Mouse (Mus musculus) CH12.LX (cell line): Measurements from ENCODE around the gene Ldb3. TPM values are rescaled to one million over a fixed set of nuclear protein-coding genes. Genes with fewer than 3 reads are reported as not detected.

ENCODE experiments used
- DNase-seq: peaks from one replicate; pipeline ENCODE4 v3.0.0-alpha.2; 2013; ENCODE audit errors: extremely low read depth
- H3K27ac ChIP-seq: 2 replicates; pipeline ENCODE4 v1.5.1; 2012; ENCODE audit warnings: low read depth, mild to moderate bottlenecking, control low read depth, moderate library complexity; ENCODE audit not compliant: insufficient read depth
- H3K27me3 ChIP-seq: replicated peaks from 2 replicates; pipeline ENCODE3; 2012; ENCODE audit warnings: inconsistent platforms
- H3K36me3 ChIP-seq, 2 experiments: replicated peaks in 1 of 2; 2 replicates each; pipeline versions ENCODE3 to v1.6.1; 2012; ENCODE audit warnings: inconsistent platforms in 1 of 2, low read length in 1 of 2, mild to moderate bottlenecking in 1 of 2, mixed read lengths in 1 of 2, moderate library complexity in 1 of 2; ENCODE audit not compliant: control insufficient read depth in 1 of 2, insufficient read depth in 1 of 2
- H3K4me1 ChIP-seq, 2 experiments: 2 replicates each; pipeline ENCODE4 v1.6.1; 2012; ENCODE audit warnings: inconsistent platforms in 1 of 2, moderate library complexity in 1 of 2; ENCODE audit not compliant: insufficient read depth in 2 of 2, control insufficient read depth in 1 of 2
- H3K4me2 ChIP-seq: 2 replicates; pipeline ENCODE4 v1.6.1; 2012; ENCODE audit warnings: low read depth, mild to moderate bottlenecking, control low read depth; ENCODE audit not compliant: poor library complexity, insufficient read depth, severe bottlenecking
- H3K4me3 ChIP-seq, 3 experiments: fragments of 150-350 bp in 1 of 3; sonication (generic) in 1 of 3; replicated peaks in 1 of 3; 2 replicates each; pipeline versions ENCODE3 to v1.5.1; 2011 to 2012; ENCODE audit warnings: low read depth in 2 of 3, low read length in 2 of 3, mild to moderate bottlenecking in 2 of 3, moderate library complexity in 2 of 3, control low read depth in 1 of 3, improper control_type of control experiment in 1 of 3, inconsistent platforms in 1 of 3, mixed read lengths in 1 of 3; ENCODE audit not compliant: poor library complexity in 1 of 3
- H3K79me2 ChIP-seq: replicated peaks from 2 replicates; pipeline ENCODE4 v1.6.1; 2012; ENCODE audit warnings: mild to moderate bottlenecking, moderate library complexity; ENCODE audit not compliant: control insufficient read depth, poor library complexity, insufficient read depth, severe bottlenecking; ENCODE audit errors: extremely low read depth
- H3K9ac ChIP-seq: 2 replicates; pipeline ENCODE4 v1.6.1; 2012; ENCODE audit warnings: low read depth, mild to moderate bottlenecking, control low read depth, moderate library complexity; ENCODE audit not compliant: insufficient read depth
- H3K9me3 ChIP-seq: replicated peaks from 2 replicates; pipeline ENCODE3; 2012; ENCODE audit warnings: low read length, inconsistent platforms, mixed read lengths
- EP300 ChIP-seq: IDR thresholded peaks from 2 replicates; pipeline ENCODE4 v1.6.1; 2011; ENCODE audit warnings: low read length, improper control_type of control experiment
- ETS1 ChIP-seq: conservative IDR thresholded peaks from 2 replicates; pipeline ENCODE4 v1.6.1; 2012; ENCODE audit warnings: low read depth, mild to moderate bottlenecking, inconsistent platforms, low read length, improper control_type of control experiment, moderate library complexity
- IRF4 ChIP-seq: IDR thresholded peaks from 2 replicates; pipeline ENCODE4 v1.6.1; 2014; ENCODE audit warnings: low read depth, mild to moderate bottlenecking, inconsistent platforms, low read length, improper control_type of control experiment
- JUN ChIP-seq: IDR thresholded peaks from 2 replicates; pipeline ENCODE4 v1.6.1; 2011; ENCODE audit warnings: low read depth, mild to moderate bottlenecking, low read length, improper control_type of control experiment, moderate library complexity; ENCODE audit not compliant: insufficient read depth
- JUND ChIP-seq: conservative IDR thresholded peaks from 2 replicates; pipeline ENCODE4 v1.6.1; 2011; ENCODE audit warnings: low read depth, low read length, improper control_type of control experiment
- MYC ChIP-seq: IDR thresholded peaks from 2 replicates; pipeline ENCODE4 v1.6.1; 2011; ENCODE audit warnings: low read depth, mild to moderate bottlenecking, improper control_type of control experiment, low read length
- NRF1 ChIP-seq: IDR thresholded peaks from 2 replicates; pipeline ENCODE4 v1.6.1; 2014; ENCODE audit warnings: low read depth, mild to moderate bottlenecking, inconsistent platforms, low read length, improper control_type of control experiment, moderate library complexity
- POLR2A ChIP-seq: IDR thresholded peaks from 2 replicates; pipeline ENCODE4 v1.6.1; 2011; ENCODE audit warnings: low read depth, mild to moderate bottlenecking, improper control_type of control experiment, low read length
- SIN3A ChIP-seq: IDR thresholded peaks from 2 replicates; pipeline ENCODE4 v1.6.1; 2012; ENCODE audit warnings: low read length, improper control_type of control experiment, inconsistent platforms
- USF2 ChIP-seq: conservative IDR thresholded peaks from 2 replicates; pipeline ENCODE4 v1.6.1; 2011; ENCODE audit warnings: low read depth, low read length, improper control_type of control experiment
- ZMIZ1 ChIP-seq: IDR thresholded peaks from 2 replicates; pipeline ENCODE4 v1.6.1; 2012; ENCODE audit warnings: low read depth, mild to moderate bottlenecking, inconsistent platforms, low read length, improper control_type of control experiment
- ZNF384 ChIP-seq: IDR thresholded peaks from 2 replicates; pipeline ENCODE4 v1.6.1; 2012; ENCODE audit warnings: low read depth, low read length, improper control_type of control experiment, inconsistent platforms
- dilution Hi-C: fragments of 300-500 bp; cut with MboI; formaldehyde crosslinking; loops from 2 replicates; pipeline ENCODE4 v1.14.3; 2020; ENCODE audit warnings: low sequenced_read_pairs; ENCODE audit not compliant: extremely low pct_unique_long_range_greater_than_20kb, extremely low pct_ligation_motif_present
- in situ Hi-C: fragments of 300-500 bp; cut with MboI; formaldehyde crosslinking; loops from 3 replicates; pipeline ENCODE4 v1.14.3; 2019; ENCODE audit warnings: low sequenced_read_pairs, low pct_ligation_motif_present, low pct_unique_long_range_greater_than_20kb, mixed read lengths
- polyA plus RNA-seq: library from polyadenylated mRNA; unstranded; fragments of >175 nt; gene quantifications from 2 replicates; pipeline ENCODE4 v1.2.1, GENCODE M21; 2012; ENCODE audit warnings: low read depth; ENCODE audit not compliant: insufficient read length
- total RNA-seq, 2 experiments: library from RNA; depleted of rRNA; stranded (reverse); fragments of 300-350 nt in 1 of 2; fragments of >200 nt in 1 of 2; gene quantifications; 2 replicates each; pipeline ENCODE4 v1.2.3; 2012 to 2014

Gene Ldb3
- total and polyA plus RNA-seq, 3 experiments, result 0.08 TPM; not detected in 2

GRCm38 (mm10) chr14:34493682-34494081, 94.8 kb downstream of the Ldb3 start:
- H3K27ac ChIP-seq, result no peak overlapping the region
- H3K27me3 ChIP-seq, result no peaks in the 10 kb centered on the region
- H3K9ac ChIP-seq, result no peak overlapping the region
- TF ChIP-seq IRF4 (no peak), JUN (no peak)
- DNase-seq, result no peak
- H3K4me1 ChIP-seq, result peaks cover 13 to 92% of the 10 kb centered on the region in 2 experiments
- H3K4me2 ChIP-seq, result no peak overlapping the region
- dilution Hi-C loops, result no loop called here
- no peaks in the 10 kb centered on the region for H3K9me3 ChIP-seq
- H3K36me3 ChIP-seq, result peaks cover 0 to 2% of the 10 kb centered on the region in 2 experiments
- no peak overlapping the region for H3K4me3 ChIP-seq
- H3K79me2 ChIP-seq, result peaks cover 76% of the 10 kb centered on the region
- in situ Hi-C loops, result loop anchor here (10.0 kb wide), 1 partner anchor 49 kb away; no protein-coding TSS in a partner anchor

DNA sequence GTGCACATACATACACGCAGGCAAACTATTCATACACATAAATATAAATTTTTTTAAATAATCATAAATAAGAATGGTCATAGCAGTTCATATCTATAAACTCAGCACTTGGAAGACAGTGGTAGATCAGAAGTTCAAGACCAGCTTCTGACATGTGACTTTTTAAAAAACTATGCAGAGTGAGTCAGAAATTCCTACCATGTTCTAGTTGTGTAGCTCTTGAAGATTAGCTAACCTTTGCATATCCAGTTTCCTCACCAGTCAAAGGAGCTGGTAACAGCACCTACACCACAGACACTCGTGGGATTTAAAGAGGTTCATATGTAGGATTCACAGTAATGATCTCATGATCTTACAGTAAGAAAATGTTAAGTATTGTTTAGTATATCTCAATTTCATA, 95.8 kb downstream of the Ldb3 start:
- dilution Hi-C loops, result no loop called here
- no peak overlapping the region; the same call in 1 of the 2 replicates for H3K4me2 ChIP-seq

DNA sequence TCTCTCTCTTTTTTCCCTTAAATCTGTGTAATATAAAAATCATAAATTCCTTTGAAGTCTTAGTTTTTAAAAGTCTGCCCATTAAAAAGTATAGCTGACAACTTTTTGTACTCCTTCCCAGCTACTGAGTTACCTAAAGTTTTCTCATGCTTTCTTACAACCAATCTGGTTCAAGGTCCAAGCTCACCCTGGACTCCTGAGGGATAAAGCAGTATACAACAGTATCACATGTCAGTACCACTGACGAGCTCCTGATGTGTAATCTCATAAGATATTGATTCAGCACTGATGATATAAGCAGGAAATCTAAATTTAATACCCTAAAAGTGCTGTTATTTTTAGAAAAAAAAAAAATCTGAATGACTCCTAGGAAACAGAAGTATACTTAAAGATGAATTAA, 97.5 kb downstream of the Ldb3 start:
- H3K4me2 ChIP-seq, result no peak overlapping the region
- peaks cover 76% of the 10 kb centered on the region for H3K79me2 ChIP-seq
- no peak overlapping the region for H3K27ac ChIP-seq
- H3K4me3 ChIP-seq, result no peak overlapping the region
- H3K9me3 ChIP-seq, result no peaks in the 10 kb centered on the region
- H3K9ac ChIP-seq, result no peak overlapping the region
- H3K36me3 ChIP-seq, result peaks cover 0 to 2% of the 10 kb centered on the region in 2 experiments
- peaks cover 13 to 90% of the 10 kb centered on the region in 2 experiments for H3K4me1 ChIP-seq
- TF ChIP-seq SIN3A, result no peak
- no peak for DNase-seq
- dilution Hi-C loops (no loop called here), in situ Hi-C loops (loop anchor here (10.0 kb wide), 1 partner anchor 46 kb away; no protein-coding TSS in a partner anchor)
- no peaks in the 10 kb centered on the region for H3K27me3 ChIP-seq

More for the DNA sequence above, 95.8 kb downstream of the Ldb3 start:
- Histone ChIP-seq H3K9ac (no peak overlapping the region), H3K36me3 (peaks cover 0 to 2% of the 10 kb centered on the region in 2 experiments)
- in situ Hi-C loops, result loop anchor here (10.0 kb wide), 1 partner anchor 48 kb away; no protein-coding TSS in a partner anchor
- peak; percentile 67 for TF ChIP-seq ETS1
- TF ChIP-seq NRF1, result no peak
- TF ChIP-seq ZNF384, result peak; percentile 77
- TF ChIP-seq JUND, result peak; percentile 94
- TF ChIP-seq JUN, result peak; percentile 90
- TF ChIP-seq USF2, result 0 out of 2 replicates have a peak, but pooled peaks have one; percentile 10
- peak; percentile 68; the same call in 1 of the 2 replicates for TF ChIP-seq MYC
- TF ChIP-seq POLR2A, result no peak
- no peak for TF ChIP-seq SIN3A
- TF ChIP-seq ZMIZ1, result no peak
- peak; percentile 76 for TF ChIP-seq EP300
- TF ChIP-seq, all 38 proteins: peak for 7
- H3K27me3 ChIP-seq, result no peaks in the 10 kb centered on the region
- H3K27ac ChIP-seq, result no peak overlapping the region
- no peaks in the 10 kb centered on the region for H3K9me3 ChIP-seq
- peaks cover 78% of the 10 kb centered on the region for H3K79me2 ChIP-seq
- peaks cover 13 to 91% of the 10 kb centered on the region in 2 experiments for H3K4me1 ChIP-seq
- H3K4me3 ChIP-seq, result no peak overlapping the region
- peak; percentile 72 for DNase-seq
